Mouse (Mus musculus) liver, adult 2 months (tissue): ENCODE results near the gene Tmem82.

Experiments used
- CTCF ChIP-seq: fragments of 200-500 bp; IDR thresholded peaks from 2 replicates; pipeline ENCODE4 v1.5.1; 2011; ENCODE audit warnings: low read depth, low read length, control low read depth
- POLR2A ChIP-seq: fragments of 200-500 bp; IDR thresholded peaks from 2 replicates; pipeline ENCODE4 v1.6.1; 2011; ENCODE audit warnings: low read length, control low read depth; ENCODE audit not compliant: insufficient read depth; ENCODE audit errors: extremely low read depth

DNA sequence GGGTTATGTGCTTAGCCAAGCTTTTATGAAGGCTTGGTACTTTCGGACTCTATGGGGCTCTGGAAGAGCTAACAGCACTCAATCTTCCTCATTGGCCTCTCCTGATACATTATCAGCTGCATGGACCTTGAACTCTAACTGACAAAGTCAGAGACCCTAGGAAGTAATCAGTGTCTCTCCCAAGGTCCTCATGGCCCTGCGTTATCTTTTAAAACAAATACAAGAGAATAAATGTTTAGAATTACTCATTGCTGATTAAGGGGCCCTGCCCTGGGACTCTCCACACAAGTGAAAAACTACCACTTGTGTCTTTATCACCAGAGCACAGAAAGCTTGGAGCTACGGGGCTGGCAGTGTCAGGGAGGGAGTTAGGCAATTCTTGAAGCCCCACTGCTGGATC, 39.6 kb downstream of the Tmem82 start:
- TF ChIP-seq POLR2A (no peak), CTCF (no peak)
